Mouse (Mus musculus): Measurements from ENCODE around the gene Cabp2.
A peak's percentile ranks its signal among the peaks of the same experiment; 100 is the strongest.

The Cabp2 gene

GRCm38 (mm10) chr19:4083826-4084225 lies 2.4 kb downstream of the Cabp2 start:
- no peak for DNase-seq

DNA sequence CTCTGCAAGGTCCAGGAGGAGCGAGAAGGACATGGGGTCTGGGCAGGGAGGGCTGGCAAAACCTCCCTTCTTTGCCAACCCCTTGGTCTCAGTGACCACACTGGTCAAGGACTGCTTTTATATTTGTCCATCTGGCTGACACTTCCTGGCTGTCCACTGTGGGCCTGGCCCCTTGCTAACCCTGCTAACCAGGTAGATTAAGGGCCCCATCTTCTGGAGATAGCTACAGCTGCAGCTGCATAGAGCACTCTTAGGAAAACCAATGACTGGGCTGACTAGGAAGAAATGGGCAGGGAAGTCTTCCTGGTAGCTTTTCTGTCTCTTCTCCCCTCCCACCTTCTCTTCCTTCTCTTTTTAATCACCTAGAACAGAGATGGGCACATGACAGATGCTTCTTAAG lies 3.6 kb downstream of the Cabp2 start:
- DNase-seq, result peak; percentile 47

DNA sequence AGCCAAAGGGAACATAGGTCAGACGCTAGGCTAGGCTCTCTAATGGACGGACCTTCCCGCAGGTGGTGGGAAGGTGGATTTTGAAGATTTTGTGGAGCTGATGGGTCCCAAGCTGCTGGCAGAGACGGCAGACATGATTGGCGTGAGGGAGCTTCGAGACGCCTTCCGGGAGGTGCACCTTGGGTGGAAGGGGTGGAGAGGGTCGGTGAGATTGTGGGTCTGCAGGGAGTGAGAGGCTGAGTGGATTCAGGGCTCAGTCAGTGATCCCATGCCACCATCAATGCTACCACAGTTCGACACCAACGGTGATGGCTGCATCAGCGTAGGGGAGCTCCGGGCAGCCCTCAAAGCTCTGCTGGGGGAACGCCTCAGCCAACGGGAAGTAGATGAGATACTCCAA lies 4.8 kb downstream of the Cabp2 start:
- no peak for DNase-seq

DNA sequence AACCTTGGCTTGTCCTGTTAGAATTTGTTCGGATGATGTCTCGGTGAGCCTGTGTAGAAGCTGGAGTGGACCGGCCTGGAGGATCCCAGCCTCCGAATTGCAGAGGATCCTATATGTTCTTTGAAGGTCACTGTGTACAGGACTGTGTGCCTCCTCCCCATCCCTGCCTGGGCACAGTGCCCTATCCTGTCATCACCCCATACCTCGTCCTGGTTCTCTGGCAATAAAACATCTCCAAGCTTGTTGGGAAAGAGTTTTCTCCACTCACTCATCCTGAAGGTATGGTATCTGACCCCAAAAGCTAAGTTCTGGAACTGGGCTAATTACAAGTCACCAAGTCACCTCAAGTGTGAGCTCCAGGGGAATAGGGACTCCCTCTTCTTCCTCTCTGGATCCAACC lies 5.7 kb downstream of the Cabp2 start:
- DNase-seq, result no peak

GRCm38 (mm10) chr19:4088146-4088545 lies 6.8 kb downstream of the Cabp2 start:
- no peak for DNase-seq

DNA sequence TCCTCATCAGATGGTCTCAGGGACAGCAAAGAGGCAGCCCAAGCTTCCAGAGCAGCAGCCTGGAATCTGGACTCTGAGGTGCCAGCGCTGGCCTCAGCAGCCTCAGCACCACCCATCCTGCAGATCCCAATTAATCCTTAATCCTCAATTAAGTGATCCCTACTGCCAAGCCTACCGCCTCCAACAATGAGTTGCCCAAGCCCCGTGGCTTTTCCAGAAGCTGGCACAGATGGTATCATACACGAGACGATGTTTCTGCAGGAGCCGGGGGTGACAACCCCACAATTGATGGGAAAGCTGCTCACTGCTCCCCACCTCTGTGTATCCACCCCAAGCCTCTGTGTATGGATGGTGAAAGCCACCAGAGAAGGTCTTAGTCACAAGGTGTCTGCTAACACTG lies 7.8 kb downstream of the Cabp2 start:
- no peak for DNase-seq

GRCm38 (mm10) chr19:4090446-4090845 lies 9.1 kb downstream of the Cabp2 start:
- no peak for DNase-seq

DNA sequence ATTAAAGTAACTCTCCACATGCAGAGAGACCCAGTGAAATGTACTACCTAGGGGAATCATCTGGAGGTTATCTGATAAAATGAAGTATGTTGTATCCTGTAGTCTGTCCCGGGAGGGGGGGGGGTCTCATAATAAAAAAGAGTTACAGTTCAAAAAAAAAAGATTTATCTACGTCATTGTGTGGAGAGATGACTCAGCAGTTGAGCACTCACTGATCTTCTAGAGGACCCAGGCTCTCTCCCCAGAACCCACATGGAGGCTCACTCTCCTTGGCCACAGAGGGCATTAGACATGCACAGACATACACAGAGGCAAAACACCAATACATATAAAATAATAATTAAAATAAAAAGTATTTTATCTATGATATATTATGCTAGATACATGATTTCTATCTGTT lies 10.0 kb downstream of the Cabp2 start:
- DNase-seq, result no peak

GRCm38 (mm10) chr19:4092750-4093149 lies 11.4 kb downstream of the Cabp2 start:
- DNase-seq, result no peak

DNA sequence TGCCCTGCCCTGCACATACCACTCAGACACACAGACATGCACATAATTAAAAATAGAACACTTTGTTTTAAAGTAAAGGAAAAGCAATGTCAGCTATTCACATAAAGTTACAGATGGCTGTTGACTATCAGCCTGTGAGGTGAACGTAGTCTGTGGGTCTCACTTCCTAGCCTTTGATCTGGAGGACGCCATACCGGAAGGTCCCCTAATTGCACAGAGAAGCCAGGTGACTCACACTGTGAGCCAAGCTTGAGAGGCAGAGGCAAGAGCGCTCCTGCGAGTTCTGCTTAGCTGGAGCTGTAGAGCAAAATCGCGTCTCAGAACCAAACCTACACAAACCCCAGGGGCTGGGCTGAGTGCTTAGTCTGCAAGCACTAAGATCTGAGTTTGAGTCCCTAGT lies 12.4 kb downstream of the Cabp2 start:
- no peak for DNase-seq

- no peak for DNase-seq
Measured at GRCm38 (mm10) chr19:4094348-4094747, 13.0 kb downstream of the Cabp2 start.

DNA sequence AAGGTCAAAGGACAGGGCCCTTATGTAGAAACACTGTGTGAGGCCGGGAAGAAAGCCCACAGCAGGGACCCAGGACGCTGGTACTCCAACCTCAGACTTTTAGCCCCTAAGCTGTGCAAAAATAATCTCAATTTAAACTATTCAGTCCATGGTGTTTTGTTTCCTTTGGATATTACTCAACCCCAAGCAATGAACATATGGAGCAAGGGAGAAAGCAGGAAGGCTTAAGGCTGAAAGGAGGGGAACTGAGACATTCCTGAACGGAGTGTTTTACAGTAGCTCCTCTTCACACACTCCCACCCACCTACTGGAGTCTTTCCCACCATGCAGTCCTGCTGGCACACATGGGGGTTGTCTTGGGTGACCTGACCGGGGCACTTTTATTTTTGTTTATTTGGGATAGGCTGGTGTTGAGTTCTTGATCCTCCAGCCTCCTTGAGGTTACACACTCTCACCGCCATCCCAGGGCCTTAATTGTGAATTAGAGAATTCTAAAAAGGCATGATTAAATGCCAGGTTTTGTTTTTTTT lies 13.5 kb downstream of the Cabp2 start:
- DNase-seq, result no peak

DNA sequence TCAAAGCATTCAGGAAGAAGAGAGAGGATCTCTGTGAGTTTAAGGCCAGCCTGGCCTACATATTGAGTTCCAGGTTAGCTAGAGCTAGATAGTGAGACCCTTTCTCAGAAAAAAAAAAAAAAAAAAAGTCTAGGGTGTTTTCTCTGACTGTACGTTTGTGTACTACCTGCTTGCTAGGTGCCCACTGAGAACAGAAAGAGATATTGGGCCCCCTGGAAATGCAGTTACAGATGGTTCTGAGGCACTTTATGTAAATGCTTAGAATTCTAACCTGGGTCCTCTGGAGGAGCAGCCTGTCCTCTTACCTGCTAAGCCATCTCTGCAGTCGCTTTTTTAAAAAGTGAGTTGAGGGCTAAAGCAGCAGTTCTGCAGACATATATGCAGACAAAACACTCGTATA lies 14.4 kb downstream of the Cabp2 start:
- no peak for DNase-seq

GRCm38 (mm10) chr19:4096642-4097440 lies 15.5 kb downstream of the Cabp2 start, which contains the start of gene Cdk2ap2:
TSS of gene Cdk2ap2 (plus strand) at chr19:4097182.
- DNase-seq, result peak; percentile 100

DNA sequence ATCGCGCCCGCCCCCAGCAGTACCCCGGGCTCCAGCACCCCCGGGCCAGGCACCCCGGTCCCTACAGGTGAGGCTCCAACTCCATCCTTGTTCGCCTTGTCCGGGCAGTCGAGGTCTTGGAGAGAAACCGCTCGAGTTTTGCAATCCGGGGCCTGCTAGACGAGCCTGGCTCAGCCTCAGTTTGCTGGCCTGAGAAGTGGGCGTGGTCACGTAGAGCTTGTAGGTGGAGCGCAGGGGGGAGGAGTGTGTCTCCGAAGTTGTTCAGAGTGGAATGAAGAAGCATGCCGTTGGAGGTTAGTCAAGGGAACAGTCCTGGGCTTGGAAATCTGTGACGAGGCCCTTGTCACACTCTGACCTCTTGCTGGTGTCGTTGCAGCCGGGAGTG lies 16.1 kb downstream of the Cabp2 start:
- DNase-seq, result peak; percentile 89

GRCm38 (mm10) chr19:4098426-4098825 lies 17.0 kb downstream of the Cabp2 start:
- DNase-seq, result no peak

GRCm38 (mm10) chr19:4099056-4099455 lies 17.7 kb downstream of the Cabp2 start:
- DNase-seq, result peak; percentile 94

GRCm38 (mm10) chr19:4099837-4100717 lies 18.7 kb downstream of the Cabp2 start, which contains the start of gene Pitpnm1:
TSS of gene Pitpnm1 (plus strand) at chr19:4099998.
- DNase-seq, result peak; percentile 85

GRCm38 (mm10) chr19:4100718-4101261 lies 19.4 kb downstream of the Cabp2 start:
- DNase-seq, result peak; percentile 47

DNA sequence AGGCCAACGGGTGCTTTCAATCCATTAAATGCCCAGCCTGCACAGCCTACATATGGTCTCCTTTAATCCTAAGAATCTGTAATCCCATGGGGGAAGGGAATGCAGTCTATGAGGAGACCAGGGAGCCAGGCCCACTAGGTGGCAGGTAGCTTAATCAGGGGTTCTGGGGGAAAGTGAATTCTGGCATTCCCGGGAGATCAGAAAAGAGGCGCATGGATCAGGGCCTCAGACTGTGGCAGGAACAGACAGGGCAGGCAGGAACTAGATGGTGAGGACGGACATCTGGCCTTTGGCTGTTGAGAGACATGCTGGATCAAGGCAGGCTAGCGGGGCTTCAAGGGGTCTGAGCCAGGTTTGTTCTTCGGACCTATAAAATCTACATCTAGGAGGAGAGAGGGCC lies 20.1 kb downstream of the Cabp2 start:
- no peak for DNase-seq

DNA sequence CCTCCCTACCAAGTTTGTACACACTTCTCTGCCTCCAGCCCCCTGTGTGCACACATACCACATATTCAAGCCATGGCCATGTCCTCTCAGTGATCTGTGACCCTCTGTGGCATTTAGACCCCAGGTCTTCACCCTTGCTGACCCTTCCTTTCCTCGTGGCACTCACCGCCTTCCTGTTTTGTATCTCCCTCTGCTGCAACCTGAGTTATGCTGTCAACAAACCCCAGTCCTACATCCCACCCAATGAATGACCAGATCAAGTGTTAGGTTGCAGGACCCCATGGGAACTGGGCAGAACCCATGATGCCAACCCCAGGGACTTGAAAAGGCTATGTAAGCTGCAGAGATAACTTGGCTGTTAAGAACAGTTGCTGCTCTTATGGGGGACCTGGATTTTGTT lies 20.7 kb downstream of the Cabp2 start:
- DNase-seq, result no peak

- DNase-seq, result no peak
Measured at GRCm38 (mm10) chr19:4102626-4103025, 21.2 kb downstream of the Cabp2 start.

GRCm38 (mm10) chr19:4103294-4103693 lies 21.9 kb downstream of the Cabp2 start:
- no peak for DNase-seq

All from kidney, postnatal 14 days (tissue).